Mouse (Mus musculus) cerebellum, postnatal 4 days (tissue): ENCODE data around the gene 1810010H24Rik.
"Not testable (repeated sequence)": the region's sequence is repeated elsewhere in the genome, so short reads cannot be mapped to it uniquely, and the experiment has no call there.

ENCODE experiments used
- DNase-seq, 2 experiments: peaks; one replicate each; pipeline ENCODE4 v3.0.0; 2022; ENCODE audit warnings: low spot score in 2 of 2, mixed read lengths in 1 of 2

The 1810010H24Rik gene

DNA sequence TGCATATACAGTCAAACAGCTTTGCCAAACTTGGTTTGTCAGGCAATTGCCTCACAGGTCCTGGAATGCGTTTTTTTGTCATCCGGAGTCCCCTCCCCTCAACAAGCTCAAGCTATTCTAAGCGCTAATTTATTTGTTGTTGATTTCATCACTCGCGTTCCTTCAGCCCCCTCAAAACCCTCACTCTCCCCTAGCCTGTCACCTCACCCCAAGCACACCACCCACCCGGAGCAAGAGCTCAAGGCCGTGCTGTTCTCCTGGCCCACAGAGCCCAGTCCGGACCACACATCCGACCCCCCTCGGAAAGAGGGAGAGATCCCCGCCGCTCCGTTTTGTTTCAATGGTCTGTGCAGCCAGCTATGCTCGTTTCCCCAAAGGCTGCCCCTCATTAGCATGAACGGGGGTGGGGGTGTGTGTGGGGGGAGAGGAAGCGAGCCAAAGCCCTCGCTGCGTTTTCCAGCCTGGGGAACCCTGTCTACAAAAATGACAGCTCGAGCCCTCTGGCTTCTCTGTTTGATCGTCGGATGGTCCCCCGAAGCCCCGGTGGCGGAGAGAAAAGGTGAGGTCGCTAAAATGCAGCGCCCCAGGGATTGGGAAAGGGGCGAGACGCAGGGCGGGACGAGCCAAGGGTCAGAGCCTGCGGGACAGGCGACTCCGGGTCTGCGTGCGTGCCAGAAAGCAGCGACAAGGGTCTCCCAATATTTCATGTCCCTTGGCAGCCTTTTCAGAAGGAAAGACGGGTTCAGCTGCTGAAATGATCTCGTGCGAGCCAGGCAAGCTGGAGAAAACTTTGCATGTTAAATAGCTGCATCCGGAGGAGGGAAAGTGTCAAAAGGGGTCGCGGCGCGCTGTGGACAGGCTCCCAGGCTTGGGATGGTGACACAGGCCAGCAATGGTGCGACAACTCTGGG is at the start of gene 1810010H24Rik:
1810010H24Rik (plus strand) TSS at position 271 of the 911 bp plus-strand sequence.
- DNase-seq: no peak

DNA sequence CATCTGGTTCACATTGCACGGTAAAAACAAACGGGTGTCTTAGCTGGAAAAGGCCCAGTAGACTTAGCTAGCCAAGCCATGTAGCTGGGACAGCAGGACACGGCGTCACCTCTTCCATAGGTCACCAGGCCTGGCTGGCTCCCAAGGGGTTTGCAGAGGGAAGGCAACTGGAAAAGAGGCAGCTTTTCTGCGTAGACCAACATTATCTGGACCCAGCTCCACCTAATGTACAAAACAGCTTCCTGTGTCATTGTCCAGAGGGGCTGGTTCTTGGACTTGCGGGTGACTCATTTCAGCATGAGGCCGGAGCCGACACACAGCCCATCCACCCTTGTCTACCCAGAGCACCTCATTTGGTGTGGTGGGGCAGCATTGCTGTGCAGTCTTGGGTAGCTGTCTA is 49.3 kb upstream of the 1810010H24Rik start:
- DNase-seq: no peak

DNA sequence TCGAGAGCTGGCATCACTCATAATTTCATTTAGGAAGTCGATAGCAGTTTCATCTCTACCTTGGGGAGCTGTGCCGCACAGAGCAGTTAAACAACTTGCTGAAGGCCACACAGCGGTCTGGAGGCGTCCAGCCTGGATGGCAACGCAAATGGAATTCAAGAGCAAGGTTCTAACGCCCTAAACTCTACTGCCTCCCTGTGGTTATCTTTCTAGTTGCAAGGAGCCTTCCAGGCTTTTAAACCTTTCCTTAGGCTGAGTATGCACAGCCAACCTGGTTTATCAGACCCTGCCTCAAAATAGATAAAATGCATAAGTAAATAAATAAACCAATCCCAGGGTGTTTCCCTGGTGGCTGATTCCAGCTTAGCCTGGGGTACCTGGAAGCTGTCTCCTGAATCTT is 45.0 kb upstream of the 1810010H24Rik start:
- DNase-seq: peak in 1 of 2 experiments; percentile 46

DNA sequence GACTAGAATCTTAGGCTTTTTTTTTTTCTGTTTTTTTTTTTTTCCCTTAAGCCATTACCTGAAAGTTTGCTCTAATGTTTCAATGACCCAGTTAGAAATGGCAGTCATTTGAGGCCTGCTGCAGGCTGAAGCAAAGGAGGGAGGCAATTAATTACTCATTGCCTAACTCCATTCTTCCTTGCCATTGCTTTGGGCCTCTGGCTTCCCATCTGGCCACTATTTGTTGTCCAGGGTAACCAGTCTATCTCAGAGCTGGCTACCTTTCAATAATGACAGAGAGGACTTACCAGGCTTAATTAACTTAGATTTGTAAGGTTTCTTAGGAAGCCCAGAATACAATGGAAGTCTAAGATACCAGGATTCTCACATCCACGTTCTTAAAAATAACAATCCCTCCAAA is 43.7 kb upstream of the 1810010H24Rik start:
- DNase-seq: no peak

DNA sequence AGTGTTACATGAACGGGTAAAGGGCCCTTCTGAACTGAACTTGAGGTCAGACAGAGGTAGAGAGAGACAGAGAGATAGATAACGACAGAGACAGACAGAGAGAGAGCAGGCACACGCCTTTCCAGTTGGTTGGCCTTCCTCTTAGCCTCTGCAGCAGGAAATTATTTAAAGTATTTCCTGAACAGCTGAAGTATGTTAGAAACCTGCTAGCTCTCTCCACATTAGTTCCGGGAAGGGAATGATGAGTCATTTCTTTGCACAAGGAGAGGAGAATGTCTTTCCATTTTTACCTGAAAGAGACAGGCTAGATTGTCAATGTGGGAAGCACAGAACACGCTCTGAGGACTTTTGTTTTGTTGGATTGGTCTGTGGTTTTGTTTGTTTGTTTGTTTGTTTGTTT is 43.1 kb upstream of the 1810010H24Rik start:
- no peak for DNase-seq

DNA sequence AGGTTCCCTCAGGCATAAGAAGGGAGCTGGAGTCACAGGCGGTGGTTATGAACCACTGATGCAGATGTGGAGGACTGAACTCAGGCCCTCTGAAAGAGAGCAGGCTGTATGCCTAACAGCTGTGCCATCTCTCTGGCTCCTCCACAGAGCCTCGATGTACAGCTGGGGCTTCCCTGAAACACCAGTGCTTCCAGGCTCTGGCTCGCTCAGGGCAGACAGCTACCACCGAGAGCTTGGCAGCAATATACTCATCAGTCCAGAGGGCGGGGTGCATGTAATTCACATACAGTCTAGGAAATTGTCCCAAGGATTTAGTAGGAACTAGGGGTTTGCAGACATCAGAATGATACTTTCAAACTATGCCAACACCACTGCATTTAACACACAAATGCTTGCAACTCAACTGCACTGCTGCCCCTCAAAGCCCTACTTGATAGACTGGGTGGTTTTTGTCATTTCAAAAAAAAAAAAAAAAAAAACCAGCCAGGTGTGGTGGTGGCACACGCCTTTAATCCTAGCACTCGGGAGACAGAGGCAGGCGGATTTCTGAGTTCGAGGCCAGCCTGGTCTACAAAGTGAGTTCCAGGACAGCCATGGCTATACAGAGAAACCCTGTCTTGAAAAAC is 39.4 kb upstream of the 1810010H24Rik start:
- not testable (repeated sequence) for DNase-seq

DNA sequence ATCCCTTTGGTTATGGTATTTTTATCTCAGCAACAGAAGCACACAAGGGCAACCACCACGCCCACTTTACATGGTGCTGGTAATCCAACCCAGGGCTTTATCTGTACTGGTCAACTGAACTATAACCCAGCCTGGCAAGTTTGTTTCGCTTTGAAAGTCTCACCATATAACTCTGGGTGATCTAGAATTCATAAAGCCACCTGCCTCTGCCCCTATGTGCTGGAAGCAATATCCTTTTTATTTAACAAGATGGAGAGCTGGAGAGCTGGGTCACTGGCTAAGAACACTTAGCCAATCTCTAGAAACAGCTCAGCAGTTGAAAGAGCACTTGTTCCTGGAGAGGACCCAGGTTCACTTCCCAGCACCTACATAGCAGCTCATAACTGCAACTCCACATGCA is 38.1 kb upstream of the 1810010H24Rik start:
- no peak for DNase-seq

DNA sequence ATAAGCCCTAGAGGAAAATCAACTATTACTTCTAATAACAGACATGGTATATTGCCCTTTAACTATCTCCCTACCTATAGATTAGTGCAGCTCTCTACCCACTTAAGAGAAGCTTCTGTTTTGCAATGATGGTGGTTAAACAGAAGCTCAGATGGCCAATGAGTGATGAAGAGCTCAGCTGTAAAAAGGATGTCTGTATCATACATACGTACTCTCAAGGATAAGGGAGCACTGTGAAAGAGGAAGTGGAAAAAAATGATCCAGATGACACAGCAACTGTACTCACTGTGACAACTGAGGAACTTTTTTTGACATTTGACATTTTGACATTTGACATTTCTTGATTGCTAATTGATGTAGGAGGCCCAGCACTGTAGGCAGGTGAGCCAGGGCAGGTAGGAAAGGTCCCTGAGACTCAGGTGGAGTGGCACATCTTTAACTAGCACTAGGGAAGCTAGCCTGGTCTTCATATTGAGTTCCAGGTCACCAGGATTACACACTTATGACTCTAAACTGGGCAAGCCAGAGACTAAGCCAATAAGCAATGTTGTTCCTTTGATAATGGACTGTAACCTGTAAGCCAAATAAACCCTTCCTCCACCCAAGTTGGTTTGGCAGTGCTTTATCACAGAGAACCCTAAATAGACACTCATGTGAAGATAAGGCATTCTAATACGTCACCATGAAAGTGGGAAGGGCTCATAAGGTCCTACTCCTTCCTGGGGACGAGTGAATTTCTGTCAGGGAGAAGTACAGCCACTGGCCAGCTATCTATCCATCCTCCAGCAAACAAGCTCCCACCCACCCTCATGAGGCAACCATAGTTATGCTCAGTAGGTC is 31.0 kb upstream of the 1810010H24Rik start:
- DNase-seq: no peak

DNA sequence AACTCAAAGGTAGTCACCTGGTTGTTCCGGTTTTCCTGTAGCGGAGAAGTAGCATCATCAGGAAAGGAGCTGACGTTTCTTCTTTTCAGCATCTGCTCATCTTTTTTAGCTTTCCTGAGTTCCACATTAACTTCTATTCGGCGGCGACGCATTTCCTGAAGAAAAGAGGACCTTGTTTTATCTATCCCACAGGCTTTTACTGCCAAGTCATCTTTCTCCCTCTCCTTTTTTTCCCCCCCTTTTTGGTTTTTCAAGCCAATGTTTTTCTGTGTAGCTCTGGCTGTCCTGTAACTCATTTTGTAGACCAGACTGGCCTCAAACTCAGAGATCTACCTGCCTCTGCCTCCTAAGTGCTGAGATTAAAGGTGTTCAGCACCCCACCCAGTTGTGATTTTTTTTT is 29.0 kb upstream of the 1810010H24Rik start:
- not testable (repeated sequence) for DNase-seq

DNA sequence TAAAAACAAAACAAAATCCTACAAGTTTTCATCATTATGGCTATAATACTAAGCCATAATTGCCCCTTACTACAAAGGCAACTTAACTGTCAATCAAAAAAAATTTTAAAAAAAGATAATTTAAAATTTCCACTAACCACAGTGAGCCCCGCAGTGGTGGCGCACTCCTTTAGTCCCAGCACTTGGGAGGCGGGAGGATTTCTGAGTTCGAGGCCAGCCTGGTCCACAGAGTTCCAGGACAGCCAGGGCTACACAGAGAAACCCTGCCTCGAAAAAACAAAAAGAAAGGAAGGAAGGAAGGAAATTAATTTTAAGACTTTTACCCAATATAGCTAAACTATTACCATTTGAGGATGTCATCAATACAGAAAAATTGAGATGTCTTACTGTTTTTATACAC is 27.5 kb upstream of the 1810010H24Rik start:
- DNase-seq: no peak

DNA sequence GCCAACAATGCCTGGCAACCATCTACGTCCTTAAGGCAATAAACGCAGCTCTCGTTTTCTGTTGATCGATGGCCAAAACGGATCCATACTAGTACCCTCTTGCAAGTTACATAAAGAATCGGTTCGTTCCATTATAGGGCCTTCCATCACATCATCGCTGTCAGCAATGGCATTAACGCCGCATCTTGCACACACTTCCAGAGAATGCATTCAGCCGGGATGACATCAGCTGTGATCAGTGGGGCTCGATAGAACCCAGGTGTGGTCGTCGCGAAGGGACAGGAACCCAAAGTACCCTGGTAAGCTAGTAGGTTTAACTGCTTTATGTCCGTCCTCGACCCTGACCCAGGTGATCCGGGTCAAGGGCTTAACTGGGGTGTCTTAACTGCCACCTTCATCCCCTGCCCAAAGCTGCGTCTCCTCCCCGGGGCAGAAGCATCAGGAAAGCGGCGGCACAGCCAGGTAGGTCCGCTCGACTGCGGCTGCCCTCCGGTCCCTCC is 26.8 kb upstream of the 1810010H24Rik start:
- no peak for DNase-seq

DNA sequence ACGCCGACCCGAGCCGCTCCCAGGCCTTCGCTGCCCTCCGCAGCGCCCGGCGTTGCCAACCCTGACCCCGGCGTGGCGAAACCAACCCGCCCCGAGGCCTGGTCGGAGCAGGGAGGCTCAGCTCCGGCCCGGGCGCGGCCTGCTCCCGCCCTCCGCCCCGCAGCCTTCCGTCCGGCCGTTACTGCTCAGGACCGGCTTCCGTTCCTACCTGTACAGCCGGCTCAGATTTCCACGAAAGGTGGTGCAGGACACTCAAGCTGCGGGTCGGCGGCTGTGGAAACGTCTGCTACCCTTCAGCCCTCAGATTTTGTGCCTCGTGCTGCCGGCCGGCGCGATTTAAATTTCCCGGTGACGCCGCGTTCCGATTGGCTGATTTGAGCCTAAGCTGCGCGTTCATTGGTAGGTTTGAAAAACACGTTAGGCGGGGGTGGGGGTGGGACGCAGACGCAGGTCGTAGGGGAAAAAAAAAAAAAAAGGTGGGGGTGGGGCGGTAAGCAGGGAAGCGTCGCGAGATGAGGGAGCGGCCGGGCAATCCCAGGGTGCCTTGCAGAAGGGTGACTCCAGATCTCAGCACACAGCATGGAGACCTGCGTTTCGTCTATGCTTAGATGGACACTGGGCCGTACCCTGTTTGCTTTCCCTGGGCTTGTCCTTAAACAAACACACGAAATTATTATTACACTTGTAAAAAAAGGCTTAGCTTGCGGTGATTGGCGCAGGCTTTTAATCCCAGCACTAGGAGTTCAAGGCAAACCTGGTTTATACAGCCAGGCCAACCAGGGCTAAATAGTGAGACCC is 26.1 kb upstream of the 1810010H24Rik start, which contains the start of gene Kpna2:
Kpna2 (minus strand) TSS at position 391 of the 798 bp plus-strand sequence.
- peak; percentile 83 to 92 for DNase-seq

DNA sequence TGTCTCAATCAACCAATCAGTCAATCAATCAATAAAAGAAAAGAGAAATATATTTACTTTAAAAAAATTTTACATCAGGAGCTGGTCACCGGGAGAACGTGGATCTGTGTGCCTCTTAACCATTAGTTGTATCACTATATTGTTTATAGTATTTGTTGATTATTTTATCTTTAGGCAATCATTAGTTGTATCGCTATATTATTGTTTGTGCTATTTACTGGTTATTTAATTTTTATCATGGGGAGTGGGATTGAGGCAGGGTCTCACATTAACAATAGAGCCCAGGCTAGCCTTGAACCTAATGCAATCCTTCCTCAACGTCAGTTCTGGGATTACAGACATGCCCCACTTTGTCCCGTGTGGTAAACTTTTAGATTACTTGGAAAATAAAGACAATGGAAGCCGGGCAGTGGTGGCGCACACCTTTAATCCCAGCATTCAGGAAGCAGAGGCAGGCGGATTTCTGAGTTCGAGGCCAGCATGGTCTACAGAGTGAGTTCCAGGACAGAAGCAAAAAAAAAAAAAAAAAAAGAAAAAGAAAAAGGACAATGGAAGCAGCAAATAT is 25.4 kb upstream of the 1810010H24Rik start:
- no peak for DNase-seq

DNA sequence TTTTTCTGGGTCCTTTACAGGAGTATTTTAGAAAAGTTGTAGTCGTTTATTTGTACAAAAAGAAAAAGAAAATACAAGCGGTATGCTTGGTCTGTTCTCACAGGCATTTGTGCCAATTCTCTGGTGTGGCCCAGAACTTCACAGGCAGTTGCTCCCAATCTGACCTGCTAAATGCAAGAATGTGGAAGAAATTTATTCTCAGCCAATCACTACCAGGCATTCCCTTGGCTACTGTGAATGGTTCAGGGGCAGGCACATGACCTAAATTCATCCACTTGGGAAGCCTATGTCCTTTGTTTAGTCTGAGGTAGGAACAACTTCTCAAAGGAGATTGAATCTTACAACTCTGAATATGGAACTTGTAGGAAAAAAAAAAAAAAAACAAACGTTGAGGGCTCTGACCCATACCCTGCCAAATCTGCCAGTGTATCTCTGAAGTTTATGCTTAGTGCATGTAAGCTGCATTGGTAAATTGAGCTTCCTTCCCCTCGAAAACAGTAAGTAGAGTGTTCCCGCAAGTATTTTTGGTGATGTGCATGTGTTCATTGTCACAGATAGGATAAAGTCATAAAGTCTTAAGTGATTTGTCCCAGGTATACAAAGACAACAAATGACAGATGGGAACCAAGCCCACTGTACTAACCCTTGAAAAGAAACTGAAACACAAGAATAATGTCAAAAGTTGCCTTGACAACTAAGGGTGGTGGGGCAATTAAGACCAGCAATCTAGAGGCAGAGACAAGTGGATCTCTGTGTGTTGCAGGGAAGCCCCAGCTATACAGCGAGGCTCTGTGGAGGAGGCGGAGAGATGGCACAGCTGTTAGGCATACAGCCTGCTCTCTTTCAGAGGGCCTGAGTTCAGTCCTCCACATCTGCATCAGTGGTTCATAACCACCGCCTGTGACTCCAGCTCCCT is 23.5 kb upstream of the 1810010H24Rik start:
- no peak for DNase-seq

DNA sequence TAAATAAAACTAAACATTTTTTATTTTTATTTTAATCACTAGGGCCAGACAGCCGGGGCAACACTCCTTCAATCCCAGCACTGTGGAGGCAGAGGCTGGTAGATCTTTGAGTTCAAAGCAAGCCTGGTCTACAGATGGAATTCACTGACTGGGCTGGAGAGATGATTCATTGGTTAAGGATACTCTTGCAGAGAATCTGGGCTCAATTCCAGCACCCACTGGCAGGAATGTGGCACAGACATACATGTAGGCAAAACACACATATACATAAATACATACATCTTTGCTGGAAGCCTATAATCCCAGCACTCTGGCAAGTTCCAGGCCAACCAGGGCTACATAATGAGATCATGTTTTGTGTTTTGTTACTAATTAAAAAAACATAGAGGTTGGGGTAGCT is 19.9 kb upstream of the 1810010H24Rik start:
- no peak for DNase-seq

DNA sequence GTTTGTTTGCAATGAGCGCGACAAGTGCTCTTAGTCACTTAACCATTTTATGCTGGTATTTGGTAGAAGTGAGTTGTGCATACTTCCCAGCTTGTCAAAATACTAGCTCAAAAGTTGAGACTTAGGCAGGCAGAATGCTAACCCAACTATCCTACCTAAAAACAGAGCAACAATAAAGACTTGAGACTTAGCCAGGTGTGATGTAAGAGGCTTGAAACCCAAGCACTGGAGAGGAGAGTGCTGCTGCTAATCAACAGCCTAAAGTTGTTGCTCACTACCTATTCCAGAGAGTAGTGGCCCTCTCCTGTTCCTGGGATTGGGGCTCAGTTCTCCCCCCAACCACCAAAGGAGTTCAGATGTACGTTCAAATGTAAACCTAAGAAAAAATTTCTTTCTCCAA is 15.0 kb upstream of the 1810010H24Rik start:
- DNase-seq: no peak

DNA sequence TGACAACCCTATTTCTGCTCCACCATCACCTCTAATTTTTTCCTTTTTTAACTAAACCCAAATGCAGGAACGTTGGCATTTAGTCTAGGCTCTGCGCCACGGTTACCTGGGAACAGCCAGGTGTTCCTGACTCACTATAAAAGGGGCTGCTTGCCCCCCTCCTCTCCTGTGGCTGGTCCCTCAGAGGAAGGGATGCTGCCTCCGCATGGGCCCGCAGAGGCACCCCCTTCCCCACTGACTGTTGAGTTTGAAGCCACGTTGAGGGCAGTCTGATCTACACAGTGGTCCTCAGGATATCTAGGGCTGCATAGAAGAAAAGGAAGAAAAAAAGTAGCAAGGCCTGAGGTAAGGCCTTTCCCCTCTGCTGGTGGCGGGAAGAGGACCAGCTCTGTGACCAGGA is 14.3 kb upstream of the 1810010H24Rik start:
- no peak for DNase-seq

DNA sequence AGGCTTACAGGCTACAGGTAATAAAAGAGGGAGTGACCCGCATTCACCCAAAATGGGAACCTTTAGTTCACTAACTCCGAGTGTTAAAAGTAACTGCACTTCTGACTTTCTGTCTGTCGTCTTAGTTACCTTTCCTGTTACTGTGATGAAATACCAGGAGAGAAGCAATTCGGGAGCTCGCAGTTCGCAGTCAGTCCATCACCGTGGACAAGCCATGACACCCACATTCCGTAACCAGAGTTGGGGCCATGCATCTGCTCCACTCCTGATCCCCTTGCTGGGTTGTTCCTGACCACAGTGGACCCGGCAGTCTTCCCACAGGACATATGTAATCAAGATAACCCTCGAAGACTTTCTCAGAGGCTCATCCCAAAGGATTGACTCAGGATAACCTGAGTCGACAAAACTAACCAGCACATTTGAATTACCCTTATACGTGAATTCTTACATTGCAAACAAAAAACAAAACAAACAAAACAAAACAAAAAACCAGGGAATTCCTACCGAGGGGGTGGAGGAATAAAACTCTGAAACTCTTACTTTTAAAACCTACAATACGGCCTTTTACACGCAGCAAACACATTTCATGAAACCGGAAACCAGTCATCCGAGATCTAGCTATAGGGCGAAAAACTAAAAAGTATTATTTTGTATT is 13.7 kb upstream of the 1810010H24Rik start:
- DNase-seq: no peak
